Mouse (Mus musculus): ENCODE measurements around the gene Eif2d. TPM values are rescaled to one million over a fixed set of nuclear protein-coding genes. Genes with fewer than 3 reads are reported as not detected.

Gene Eif2d
- polyA plus RNA-seq, 1 experiment from 2014 or later, result 26.4 TPM

GRCm38 (mm10) chr1:131173001-131173400, 20.0 kb downstream of the Eif2d start:
- no peak overlapping the region for H3K4me2 ChIP-seq (replicated peaks; ENCODE audit: low read depth)
- H3K4me1 ChIP-seq (replicated peaks; ENCODE audit: control insufficient read depth, insufficient read depth, low read length), result no peaks in the 10 kb centered on the region
- H3K27ac ChIP-seq (ENCODE audit: low read depth, low read length), result no peak overlapping the region
- no peak overlapping the region for H3K9ac ChIP-seq (ENCODE audit: low read depth, low read length)
- no peaks in the 10 kb centered on the region for H3K27me3 ChIP-seq (replicated peaks; ENCODE audit: control insufficient read depth, insufficient read depth, low read length)
- H3K36me3 ChIP-seq (ENCODE audit: control insufficient read depth, insufficient read depth), result peaks cover 74% of the 10 kb centered on the region
- no peak for TF ChIP-seq CTCF (IDR thresholded peaks at IDR 0.05; ENCODE audit: low read depth)
- no peak overlapping the region for H3K4me3 ChIP-seq (ENCODE audit: low read depth, low read length)
- 84% methylated on average over 7 of the region's 7 CpGs for WGBS
- H3K9me3 ChIP-seq (ENCODE audit: control insufficient read depth), result no peaks in the 10 kb centered on the region
- ATAC-seq, result no peak

- 74% methylated on average over 6 of the region's 6 CpGs for WGBS
- Histone ChIP-seq H3K27ac (ENCODE audit: low read depth, low read length) (no peak overlapping the region), H3K9ac (ENCODE audit: low read depth, low read length) (no peak overlapping the region), H3K27me3 (replicated peaks; ENCODE audit: control insufficient read depth, insufficient read depth, low read length) (no peaks in the 10 kb centered on the region), H3K4me3 (ENCODE audit: low read depth, low read length) (no peak overlapping the region), H3K4me2 (replicated peaks; ENCODE audit: low read depth) (no peak overlapping the region), H3K9me3 (ENCODE audit: control insufficient read depth) (no peaks in the 10 kb centered on the region), H3K36me3 (ENCODE audit: control insufficient read depth, insufficient read depth) (peaks cover 69% of the 10 kb centered on the region), H3K4me1 (replicated peaks; ENCODE audit: control insufficient read depth, insufficient read depth, low read length) (no peaks in the 10 kb centered on the region)
- no peak for TF ChIP-seq CTCF (IDR thresholded peaks at IDR 0.05; ENCODE audit: low read depth)
- no peak for ATAC-seq
Measured at GRCm38 (mm10) chr1:131173809-131174208, 20.8 kb downstream of the Eif2d start.

DNA sequence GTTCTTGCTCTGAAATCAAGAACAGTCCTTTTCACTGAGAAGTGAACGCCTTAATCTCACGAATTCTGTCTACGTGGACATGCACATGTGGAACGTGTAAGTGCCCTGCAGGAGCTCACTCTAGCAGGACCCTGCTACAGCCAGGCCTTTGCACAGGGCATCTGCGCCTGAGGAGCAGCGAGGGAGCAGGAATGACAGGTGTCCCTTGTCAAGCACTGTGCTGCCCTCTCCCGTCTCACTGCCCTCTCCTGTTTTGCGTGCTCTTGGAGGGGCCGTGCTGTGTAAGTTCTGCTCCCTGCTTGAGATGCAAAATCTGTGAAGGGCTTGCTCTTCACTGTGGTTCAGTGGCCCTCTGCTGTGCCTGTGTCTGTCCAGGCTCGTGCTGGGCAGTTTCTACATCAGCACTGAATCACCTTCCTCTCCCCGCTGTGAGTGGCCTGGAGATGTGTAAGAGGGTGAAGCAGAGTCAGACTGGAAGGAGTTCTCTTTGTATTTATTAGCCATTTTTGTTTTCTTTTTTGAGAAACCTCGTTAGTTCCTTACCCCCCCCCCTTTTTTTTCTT, 21.4 kb downstream of the Eif2d start:
- WGBS, result 79% methylated on average over 12 of the region's 12 CpGs
- no peak overlapping the region for H3K27ac ChIP-seq (ENCODE audit: low read depth, low read length)
- H3K36me3 ChIP-seq (ENCODE audit: control insufficient read depth, insufficient read depth), result peaks cover 65% of the 10 kb centered on the region
- no peak for ATAC-seq
- TF ChIP-seq CTCF (IDR thresholded peaks at IDR 0.05; ENCODE audit: low read depth), result no peak
- H3K9ac ChIP-seq (ENCODE audit: low read depth, low read length), result no peak overlapping the region
- H3K9me3 ChIP-seq (ENCODE audit: control insufficient read depth), result no peaks in the 10 kb centered on the region
- H3K4me1 ChIP-seq (replicated peaks; ENCODE audit: control insufficient read depth, insufficient read depth, low read length), result no peaks in the 10 kb centered on the region
- H3K4me3 ChIP-seq (ENCODE audit: low read depth, low read length), result no peak overlapping the region
- no peaks in the 10 kb centered on the region for H3K27me3 ChIP-seq (replicated peaks; ENCODE audit: control insufficient read depth, insufficient read depth, low read length)
- H3K4me2 ChIP-seq (replicated peaks; ENCODE audit: low read depth), result no peak overlapping the region

GRCm38 (mm10) chr1:131175189-131175588, 22.2 kb downstream of the Eif2d start:
- Histone ChIP-seq H3K4me1 (replicated peaks; ENCODE audit: control insufficient read depth, insufficient read depth, low read length) (no peaks in the 10 kb centered on the region), H3K27me3 (replicated peaks; ENCODE audit: control insufficient read depth, insufficient read depth, low read length) (no peaks in the 10 kb centered on the region), H3K9ac (ENCODE audit: low read depth, low read length) (no peak overlapping the region), H3K9me3 (ENCODE audit: control insufficient read depth) (no peaks in the 10 kb centered on the region), H3K27ac (ENCODE audit: low read depth, low read length) (no peak overlapping the region), H3K4me2 (replicated peaks; ENCODE audit: low read depth) (no peak overlapping the region), H3K36me3 (ENCODE audit: control insufficient read depth, insufficient read depth) (peaks cover 61% of the 10 kb centered on the region), H3K4me3 (ENCODE audit: low read depth, low read length) (no peak overlapping the region)
- TF ChIP-seq CTCF (IDR thresholded peaks at IDR 0.05; ENCODE audit: low read depth), result no peak
- 90% methylated on average over 1 of the region's 1 CpGs for WGBS
- ATAC-seq, result no peak

DNA sequence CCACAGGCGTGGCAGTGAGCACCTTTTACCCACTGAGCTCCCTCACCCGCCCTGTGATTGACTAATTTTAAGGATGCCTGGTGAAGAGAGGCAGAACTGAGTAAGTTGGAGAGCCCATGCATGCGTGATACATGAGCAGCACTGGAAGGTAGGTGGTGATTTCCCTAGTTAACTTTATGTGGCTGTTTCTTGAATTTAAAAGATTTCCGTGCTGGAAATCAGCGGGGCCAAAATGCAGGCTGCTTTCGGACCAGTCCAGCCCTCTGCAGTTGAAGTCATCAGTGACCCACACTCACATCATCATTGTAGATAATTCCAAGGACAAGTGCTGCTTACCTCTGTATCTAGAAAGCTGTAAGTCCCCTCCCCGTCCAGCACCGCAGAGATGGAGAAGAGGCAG, 22.8 kb downstream of the Eif2d start:
- no peak for TF ChIP-seq CTCF (IDR thresholded peaks at IDR 0.05; ENCODE audit: low read depth)
- no peak overlapping the region for H3K4me3 ChIP-seq (ENCODE audit: low read depth, low read length)
- no peak overlapping the region for H3K9ac ChIP-seq (ENCODE audit: low read depth, low read length)
- H3K4me2 ChIP-seq (replicated peaks; ENCODE audit: low read depth), result no peak overlapping the region
- no peaks in the 10 kb centered on the region for H3K9me3 ChIP-seq (ENCODE audit: control insufficient read depth)
- no peak for ATAC-seq
- H3K27me3 ChIP-seq (replicated peaks; ENCODE audit: control insufficient read depth, insufficient read depth, low read length), result no peaks in the 10 kb centered on the region
- no peaks in the 10 kb centered on the region for H3K4me1 ChIP-seq (replicated peaks; ENCODE audit: control insufficient read depth, insufficient read depth, low read length)
- H3K36me3 ChIP-seq (ENCODE audit: control insufficient read depth, insufficient read depth), result peaks cover 55% of the 10 kb centered on the region
- no peak overlapping the region for H3K27ac ChIP-seq (ENCODE audit: low read depth, low read length)
- WGBS, result 94% methylated on average over 8 of the region's 8 CpGs

- H3K27ac ChIP-seq (ENCODE audit: low read depth, low read length), result no peak overlapping the region
- no peaks in the 10 kb centered on the region for H3K4me1 ChIP-seq (replicated peaks; ENCODE audit: control insufficient read depth, insufficient read depth, low read length)
- H3K4me3 ChIP-seq (ENCODE audit: low read depth, low read length), result no peak overlapping the region
- no peak for TF ChIP-seq CTCF (IDR thresholded peaks at IDR 0.05; ENCODE audit: low read depth)
- 78% methylated on average over 4 of the region's 4 CpGs for WGBS
- no peak overlapping the region for H3K9ac ChIP-seq (ENCODE audit: low read depth, low read length)
- H3K27me3 ChIP-seq (replicated peaks; ENCODE audit: control insufficient read depth, insufficient read depth, low read length), result no peaks in the 10 kb centered on the region
- ATAC-seq, result no peak
- peaks cover 41% of the 10 kb centered on the region for H3K36me3 ChIP-seq (ENCODE audit: control insufficient read depth, insufficient read depth)
- no peak overlapping the region for H3K4me2 ChIP-seq (replicated peaks; ENCODE audit: low read depth)
- H3K9me3 ChIP-seq (ENCODE audit: control insufficient read depth), result no peaks in the 10 kb centered on the region
Measured at GRCm38 (mm10) chr1:131177249-131177648, 24.3 kb downstream of the Eif2d start.

DNA sequence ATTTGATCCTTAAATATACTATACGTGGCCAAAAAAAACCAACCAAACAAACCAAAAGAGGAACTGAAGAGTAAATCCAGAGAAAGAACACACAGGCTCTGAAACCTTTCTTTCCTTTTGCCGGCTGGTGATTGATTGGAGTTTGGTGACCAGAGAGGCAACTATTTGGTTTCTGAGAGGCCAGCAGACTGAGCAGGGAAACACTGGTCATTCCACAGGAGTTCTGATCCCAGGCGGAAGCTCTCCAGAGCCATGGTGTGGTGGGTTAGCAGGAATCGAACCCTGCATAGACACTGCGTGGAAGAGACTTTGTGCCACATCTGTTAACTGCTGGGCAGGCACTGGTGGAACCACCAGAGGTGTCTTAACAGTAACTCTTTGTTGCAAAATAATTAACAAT, 25.1 kb downstream of the Eif2d start:
- no peak for TF ChIP-seq CTCF (IDR thresholded peaks at IDR 0.05; ENCODE audit: low read depth)
- Histone ChIP-seq H3K9me3 (ENCODE audit: control insufficient read depth) (no peaks in the 10 kb centered on the region), H3K27me3 (replicated peaks; ENCODE audit: control insufficient read depth, insufficient read depth, low read length) (no peaks in the 10 kb centered on the region), H3K4me2 (replicated peaks; ENCODE audit: low read depth) (no peak overlapping the region), H3K36me3 (ENCODE audit: control insufficient read depth, insufficient read depth) (peaks cover 35% of the 10 kb centered on the region), H3K4me3 (ENCODE audit: low read depth, low read length) (no peak overlapping the region), H3K4me1 (replicated peaks; ENCODE audit: control insufficient read depth, insufficient read depth, low read length) (no peaks in the 10 kb centered on the region), H3K9ac (ENCODE audit: low read depth, low read length) (no peak overlapping the region), H3K27ac (ENCODE audit: low read depth, low read length) (no peak overlapping the region)
- ATAC-seq, result no peak
- WGBS, result 77% methylated on average over 5 of the region's 5 CpGs
